Mouse (Mus musculus) stomach, embryonic 14.5 days (tissue): ENCODE results near the gene Gm20388. TPM values are rescaled to one million over a fixed set of nuclear protein-coding genes. Genes with fewer than 3 reads are reported as not detected.

Experiments used
- ATAC-seq: fragments of 200-750 bp; cut with Nextera tagmentation; 2 replicates; pipeline ENCODE4 v1.8.0; 2017; ENCODE audit warnings: low read depth, moderate TSS enrichment; ENCODE audit not compliant: insufficient number of reproducible peaks, insufficient read depth, low FRiP score
- H3K27ac ChIP-seq: fragments of 300-500 bp; sonication (generic); 2 replicates; pipeline ENCODE4 v1.5.1; 2014; ENCODE audit warnings: mild to moderate bottlenecking, low read length, moderate library complexity, mixed read lengths
- H3K27me3 ChIP-seq: fragments of 300-500 bp; sonication (generic); 2 replicates; pipeline ENCODE4 v1.6.1; 2014; ENCODE audit warnings: low read length, control low read depth, mixed read lengths; ENCODE audit not compliant: control insufficient read depth, insufficient read depth
- H3K36me3 ChIP-seq: fragments of 300-500 bp; sonication (generic); 2 replicates; pipeline ENCODE4 v1.6.1; 2014; ENCODE audit warnings: mild to moderate bottlenecking, control low read depth, low read length, moderate library complexity, mixed read lengths; ENCODE audit not compliant: control insufficient read depth, insufficient read depth
- H3K4me1 ChIP-seq: fragments of 300-500 bp; sonication (generic); 2 replicates; pipeline ENCODE4 v1.6.1; 2014; ENCODE audit warnings: low read length, control low read depth, mixed read lengths; ENCODE audit not compliant: control insufficient read depth, insufficient read depth
- H3K4me2 ChIP-seq: fragments of 300-500 bp; sonication (generic); replicated peaks from 2 replicates; pipeline ENCODE4 v1.6.1; 2014; ENCODE audit warnings: low read depth, low read length, control low read depth
- H3K4me3 ChIP-seq: fragments of 300-500 bp; sonication (generic); 2 replicates; pipeline ENCODE4 v1.5.1; 2014; ENCODE audit warnings: low read depth, low read length, control low read depth
- H3K9ac ChIP-seq: fragments of 300-500 bp; sonication (generic); replicated peaks from 2 replicates; pipeline ENCODE4 v1.6.1; 2014; ENCODE audit warnings: low read depth, mild to moderate bottlenecking, control low read depth, low read length, moderate library complexity, mixed read lengths
- H3K9me3 ChIP-seq: fragments of 300-500 bp; sonication (generic); 2 replicates; pipeline ENCODE4 v1.6.1; 2016; ENCODE audit warnings: low read depth, low read length, control low read depth; ENCODE audit not compliant: control insufficient read depth
- WGBS: fragments of 180-500 bp; shearing (Covaris S2); extraction: QIAGEN DNeasy Blood & Tissue Kit; methylation state at CpG from one replicate; pipeline ENCODE4 v1.1.7; 2014; 5-methylcytosine and 5-hydroxymethylcytosine counted together
- polyA plus RNA-seq: library from polyadenylated mRNA; unstranded; fragments of >200 nt; fragmentation: Nextera tagmentation; extraction: Ambion mirVana; gene quantifications from 2 replicates; pipeline ENCODE4 v1.2.1, GENCODE M21; 2014

Gene Gm20388
- polyA plus RNA-seq, 1 experiment from 2014 or later = 11.4 TPM

DNA sequence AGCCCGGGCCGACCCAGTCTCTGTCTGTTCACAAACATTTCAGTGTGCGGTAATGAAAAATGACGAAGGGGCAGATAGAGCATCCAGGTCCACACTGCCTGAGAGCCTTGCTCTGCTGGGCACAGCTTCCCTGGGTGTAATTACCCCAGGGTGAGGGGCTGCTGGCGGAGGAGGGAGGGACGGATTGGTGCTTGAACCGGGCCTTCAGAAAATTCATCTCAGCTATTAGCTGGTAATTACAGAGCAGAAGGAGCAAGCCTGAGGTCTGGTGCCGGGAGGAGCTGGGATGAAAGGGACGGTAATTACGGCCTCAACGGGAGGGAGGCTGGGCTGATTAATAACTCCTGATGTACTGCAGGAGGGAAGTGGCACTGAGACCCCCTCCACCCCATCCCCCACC lies 639.3 kb downstream of the Gm20388 start:
- no peak overlapping the region for H3K9ac ChIP-seq
- H3K36me3 ChIP-seq = peaks cover 3% of the 10 kb centered on the region; the same call in 1 of the 2 replicates
- no peak overlapping the region for H3K4me3 ChIP-seq
- H3K27ac ChIP-seq = peak overlapping the region; percentile 55; the same call in 1 of the 2 replicates
- no peaks in the 10 kb centered on the region for H3K27me3 ChIP-seq
- no peaks in the 10 kb centered on the region for H3K9me3 ChIP-seq
- peak overlapping the region; percentile 31; the same call in 1 of the 2 replicates for H3K4me2 ChIP-seq
- peak; percentile 19; the same call in 1 of the 2 replicates for ATAC-seq
- WGBS = 16% methylated on average over 11 of the region's 11 CpGs
- peaks cover 49% of the 10 kb centered on the region for H3K4me1 ChIP-seq

DNA sequence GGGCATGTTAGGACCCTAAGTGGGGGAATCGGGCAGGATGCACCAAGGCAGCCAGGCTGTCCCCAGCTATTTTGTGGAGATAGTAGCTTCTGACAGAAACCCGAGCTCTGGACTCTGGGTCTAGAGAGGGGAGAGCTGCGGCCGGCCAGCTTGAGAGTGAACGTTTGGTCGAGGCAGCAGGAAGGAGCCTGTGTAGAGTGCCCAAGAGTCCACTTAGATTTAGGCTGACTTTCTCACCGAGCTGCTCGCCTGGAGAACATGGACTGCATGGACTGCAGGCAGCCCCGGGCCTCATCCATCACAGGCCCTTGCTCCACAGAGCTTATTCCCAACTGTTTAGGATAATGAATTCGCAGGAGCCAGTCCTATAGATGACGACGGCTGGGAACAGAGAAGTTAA lies 639.8 kb downstream of the Gm20388 start:
- Histone ChIP-seq H3K27me3 (no peaks in the 10 kb centered on the region), H3K9me3 (no peaks in the 10 kb centered on the region), H3K36me3 (peaks cover 5% of the 10 kb centered on the region; the same call in 1 of the 2 replicates), H3K4me1 (peaks cover 48% of the 10 kb centered on the region), H3K4me2 (no peak overlapping the region), H3K9ac (no peak overlapping the region), H3K4me3 (no peak overlapping the region), H3K27ac (peak overlapping the region; percentile 55; the same call in 1 of the 2 replicates)
- no peak for ATAC-seq
- WGBS = 23% methylated on average over 12 of the region's 12 CpGs

DNA sequence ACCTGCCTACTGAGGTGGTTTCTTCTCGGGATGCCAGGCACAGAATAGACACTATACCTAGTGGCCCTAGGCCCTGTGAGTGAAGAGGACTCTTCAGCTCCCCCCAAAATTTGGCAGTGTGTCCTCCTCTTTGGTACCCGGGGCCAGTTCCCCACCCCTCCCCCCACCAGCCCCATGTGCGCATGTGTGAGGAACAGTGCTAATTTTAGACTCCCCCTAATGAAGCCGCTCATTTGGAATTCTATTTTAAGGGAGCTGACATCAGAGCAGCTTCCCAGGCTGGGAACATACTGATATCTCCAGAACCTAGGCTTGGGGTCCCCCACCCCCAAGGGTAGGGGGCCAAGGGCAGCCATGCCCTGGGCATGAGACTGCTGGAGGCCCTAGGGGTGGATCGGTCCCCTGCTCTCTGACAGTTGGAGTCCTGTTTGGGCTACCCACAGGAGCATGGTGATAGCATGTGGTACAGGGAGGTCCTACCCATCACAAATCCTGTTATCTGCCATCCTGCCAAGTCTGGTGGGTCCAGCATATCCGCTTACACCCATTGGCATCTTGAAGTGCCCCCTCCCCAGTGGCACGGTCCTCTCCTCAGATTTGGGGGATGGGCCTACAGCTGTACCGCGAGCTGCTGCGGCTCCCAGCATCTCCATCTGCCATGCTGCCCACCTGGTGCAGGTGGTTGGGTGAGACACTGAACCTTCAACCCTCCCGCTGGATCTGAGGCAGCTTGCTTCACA lies 640.5 kb downstream of the Gm20388 start:
- peaks cover 45% of the 10 kb centered on the region for H3K4me1 ChIP-seq
- no peaks in the 10 kb centered on the region for H3K9me3 ChIP-seq
- H3K36me3 ChIP-seq = peaks cover 5% of the 10 kb centered on the region; the same call in 1 of the 2 replicates
- 83% methylated on average over 11 of the region's 11 CpGs for WGBS
- no peak overlapping the region for H3K4me2 ChIP-seq
- H3K27me3 ChIP-seq = no peaks in the 10 kb centered on the region
- H3K9ac ChIP-seq = no peak overlapping the region
- H3K27ac ChIP-seq = no peak overlapping the region; the same call in 1 of the 2 replicates
- ATAC-seq = no peak
- no peak overlapping the region for H3K4me3 ChIP-seq

DNA sequence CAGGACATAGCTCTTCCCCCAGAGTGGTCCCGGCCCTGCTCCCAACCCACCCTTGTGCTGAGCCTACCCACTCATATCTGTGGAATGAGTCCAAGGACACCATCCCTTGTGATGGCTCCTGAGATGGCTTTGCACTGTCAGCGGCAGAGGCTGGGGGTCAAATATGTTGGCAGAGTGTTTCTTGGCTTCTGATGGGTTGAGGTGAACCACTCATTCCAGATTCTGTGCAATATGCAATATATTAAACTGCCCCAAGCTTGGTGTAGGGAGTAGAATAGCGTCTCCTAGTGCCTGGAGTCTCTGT lies 641.0 kb downstream of the Gm20388 start:
- H3K27ac ChIP-seq = no peak overlapping the region
- no peak for ATAC-seq
- H3K36me3 ChIP-seq = peaks cover 5% of the 10 kb centered on the region; the same call in 1 of the 2 replicates
- no peak overlapping the region for H3K4me3 ChIP-seq
- no peaks in the 10 kb centered on the region for H3K9me3 ChIP-seq
- WGBS = 94% methylated on average over 3 of the region's 3 CpGs
- H3K9ac ChIP-seq = no peak overlapping the region
- no peaks in the 10 kb centered on the region for H3K27me3 ChIP-seq
- H3K4me1 ChIP-seq = peaks cover 49% of the 10 kb centered on the region
- no peak overlapping the region for H3K4me2 ChIP-seq

DNA sequence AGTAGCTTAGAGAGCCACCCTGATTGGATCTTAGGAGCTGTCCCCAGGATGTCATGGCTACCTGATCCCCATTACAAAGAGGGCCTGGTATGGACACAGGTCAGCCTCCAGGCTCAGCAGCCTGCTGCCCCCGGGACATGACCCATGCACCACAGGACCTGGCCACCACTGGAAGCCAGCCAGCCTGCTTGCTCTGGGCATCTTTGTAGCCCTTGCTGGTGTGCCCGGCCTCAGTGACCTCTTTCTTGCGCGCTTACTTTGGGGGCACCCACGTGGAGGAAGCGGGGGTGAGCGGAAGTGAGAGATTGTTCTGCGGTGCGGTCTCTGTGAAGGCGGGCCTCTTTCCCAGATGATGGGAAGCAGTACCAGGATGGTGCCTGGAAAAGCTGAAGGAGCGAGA lies 641.9 kb downstream of the Gm20388 start:
- peaks cover 5% of the 10 kb centered on the region; the same call in 1 of the 2 replicates for H3K36me3 ChIP-seq
- no peaks in the 10 kb centered on the region for H3K9me3 ChIP-seq
- H3K27me3 ChIP-seq = no peaks in the 10 kb centered on the region
- peaks cover 45% of the 10 kb centered on the region for H3K4me1 ChIP-seq
- no peak overlapping the region for H3K9ac ChIP-seq
- no peak overlapping the region for H3K27ac ChIP-seq
- 85% methylated on average over 11 of the region's 11 CpGs for WGBS
- H3K4me2 ChIP-seq = no peak overlapping the region
- no peak for ATAC-seq
- H3K4me3 ChIP-seq = no peak overlapping the region

DNA sequence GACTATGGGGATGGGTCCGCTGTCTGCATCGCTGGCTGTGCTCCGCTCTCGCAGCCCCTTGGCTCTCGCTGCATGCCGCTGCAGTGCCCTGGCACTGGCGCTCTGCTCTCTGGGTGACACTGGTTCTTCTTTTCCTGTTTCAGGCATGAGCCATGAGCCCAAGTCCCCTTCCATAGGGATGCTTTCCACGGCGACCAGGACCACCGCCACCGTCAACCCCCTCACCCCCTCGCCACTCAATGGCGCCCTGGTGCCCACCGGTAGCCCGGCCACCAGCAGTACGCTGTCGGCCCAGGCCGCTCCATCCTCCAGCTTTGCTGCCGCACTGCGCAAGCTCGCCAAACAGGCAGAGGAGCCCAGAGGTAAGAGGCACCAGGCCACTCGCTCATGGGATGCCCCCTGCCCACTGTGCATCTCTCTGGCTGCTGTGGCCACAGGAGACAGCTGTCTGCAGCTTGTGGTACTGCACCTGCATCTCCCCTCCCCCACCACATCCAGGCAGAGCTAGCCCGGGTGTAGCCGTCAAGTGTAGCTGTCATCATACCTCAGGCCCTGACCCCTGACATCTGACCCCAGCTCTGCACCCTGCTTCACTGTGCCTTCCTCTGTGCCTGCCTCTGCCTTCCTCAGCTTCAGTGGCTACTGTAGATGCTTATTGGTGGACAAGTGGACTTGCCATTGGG lies 642.9 kb downstream of the Gm20388 start:
- Histone ChIP-seq H3K9me3 (no peaks in the 10 kb centered on the region), H3K36me3 (peaks cover 5% of the 10 kb centered on the region; the same call in 1 of the 2 replicates), H3K27me3 (no peaks in the 10 kb centered on the region), H3K4me1 (peaks cover 35% of the 10 kb centered on the region), H3K4me3 (no peak overlapping the region), H3K9ac (no peak overlapping the region), H3K27ac (no peak overlapping the region), H3K4me2 (no peak overlapping the region)
- WGBS = 88% methylated on average over 24 of the region's 24 CpGs
- ATAC-seq = no peak

DNA sequence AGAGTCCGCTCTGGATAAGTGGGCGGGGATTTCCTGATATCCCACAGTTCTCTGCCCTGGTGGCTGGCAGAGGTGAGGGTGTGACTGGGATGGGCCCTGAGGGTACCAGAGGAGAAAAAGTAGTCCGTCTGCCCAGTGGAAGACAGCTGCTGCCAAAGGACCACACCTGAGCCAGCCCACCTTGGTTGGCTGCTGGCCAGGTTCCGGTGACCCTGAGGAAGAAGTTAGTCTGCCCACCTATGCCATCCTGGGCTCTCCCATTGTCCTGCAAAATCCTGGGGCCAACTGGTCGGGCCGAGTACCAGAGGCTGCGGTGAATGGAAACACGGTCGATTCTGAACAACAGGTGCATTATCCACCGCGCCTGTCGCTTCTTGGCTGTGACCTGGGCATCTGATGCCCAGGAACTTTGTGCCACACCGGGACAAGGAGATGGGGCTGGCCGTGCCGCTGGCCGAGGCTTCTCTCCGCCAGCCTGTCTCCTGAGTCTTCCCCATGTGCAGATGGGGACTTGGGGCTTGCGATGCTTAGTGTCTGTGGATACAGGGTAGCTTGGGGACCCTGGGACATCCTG lies 643.9 kb downstream of the Gm20388 start:
- no peak for ATAC-seq
- H3K4me1 ChIP-seq = peaks cover 28% of the 10 kb centered on the region
- no peak overlapping the region for H3K4me2 ChIP-seq
- no peak overlapping the region for H3K9ac ChIP-seq
- WGBS = 94% methylated on average over 18 of the region's 18 CpGs
- H3K9me3 ChIP-seq = no peaks in the 10 kb centered on the region
- H3K4me3 ChIP-seq = no peak overlapping the region
- peaks cover 5% of the 10 kb centered on the region; the same call in 1 of the 2 replicates for H3K36me3 ChIP-seq
- H3K27me3 ChIP-seq = no peaks in the 10 kb centered on the region
- H3K27ac ChIP-seq = no peak overlapping the region

DNA sequence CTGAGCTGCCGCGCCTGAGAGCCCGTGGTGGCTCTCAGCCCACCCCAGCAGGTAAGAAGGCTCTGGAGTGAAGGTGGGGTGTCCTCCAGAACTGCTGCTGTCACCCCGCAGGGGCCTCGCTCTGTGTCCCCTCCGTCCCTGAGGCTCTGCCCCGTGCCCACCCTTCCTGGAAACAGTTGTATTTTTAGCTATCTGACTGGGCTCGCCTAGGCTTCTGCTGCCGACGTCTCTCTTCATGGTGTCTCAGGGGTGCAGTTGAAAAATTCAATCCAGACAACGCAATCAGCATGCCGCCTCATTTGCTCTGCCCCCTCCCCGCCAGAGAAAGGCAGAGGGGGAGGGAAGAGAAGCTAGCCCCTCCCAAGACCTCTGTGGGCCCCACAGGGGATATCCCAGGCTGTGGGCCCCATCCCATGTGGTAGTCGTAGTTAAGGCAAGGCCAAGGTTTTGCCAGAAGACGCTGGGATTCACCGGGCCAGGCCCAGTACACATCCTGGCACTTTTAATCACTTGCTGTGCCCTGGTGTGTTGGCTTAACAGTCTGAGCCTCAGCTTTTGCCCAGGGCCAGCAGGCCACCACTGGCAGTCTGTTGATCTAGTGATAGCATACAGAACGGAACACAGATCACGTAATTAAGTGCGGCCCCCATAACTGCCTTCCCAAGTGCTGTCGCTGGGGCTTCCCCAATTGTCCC lies 645.7 kb downstream of the Gm20388 start:
- no peak for ATAC-seq
- Histone ChIP-seq H3K27me3 (no peaks in the 10 kb centered on the region), H3K36me3 (peaks cover 5% of the 10 kb centered on the region; the same call in 1 of the 2 replicates), H3K4me2 (no peak overlapping the region), H3K9me3 (no peaks in the 10 kb centered on the region), H3K4me3 (no peak overlapping the region), H3K4me1 (peaks cover 14% of the 10 kb centered on the region), H3K27ac (no peak overlapping the region), H3K9ac (no peak overlapping the region)
- 69% methylated on average over 20 of the region's 20 CpGs for WGBS
